Comparison of ENCODE assay signal across 20 mouse cellular contexts in the genomic region with DNA sequence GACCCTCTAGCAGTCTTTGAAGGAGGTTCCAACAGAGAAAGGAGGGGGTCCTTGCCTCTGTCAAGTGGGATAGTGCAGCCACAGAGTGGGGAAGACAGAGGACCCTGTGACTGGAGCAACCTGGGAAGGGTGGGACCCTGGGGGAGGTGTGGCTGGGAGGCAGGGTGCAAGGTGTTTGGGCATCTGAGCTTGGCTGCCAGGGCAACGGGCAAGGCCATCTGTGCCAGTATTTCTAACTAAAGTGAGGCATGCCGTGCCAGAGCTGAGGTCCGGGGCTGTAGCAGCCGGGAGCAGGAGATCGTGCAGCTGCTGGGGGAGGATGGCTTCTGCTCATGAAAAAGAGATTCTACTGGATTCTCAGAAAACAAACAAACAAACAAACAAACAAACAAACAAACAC. TPM values are rescaled to one million over a fixed set of nuclear protein-coding genes. Genes with fewer than 3 reads are reported as not detected.
"Had no signal": no experiment of that assay in that cellular context is flagged by ENCODE, and none has a peak within 500 bp of the region (broad histone marks: within the 10 kb centered on the region; RNA-seq: fewer than 3 reads in every experiment).

No protein-coding gene starts in this region.

- H3K4me3 ChIP-seq: midbrain, embryonic 13.5 days; myocyte; neural tube, embryonic 13.5 days; neural tube, embryonic 15.5 days had no signal

- H3K9ac ChIP-seq: lung, embryonic 14.5 days; midbrain, embryonic 13.5 days; neural tube, embryonic 13.5 days; neural tube, embryonic 15.5 days had no signal

- H3K4me2 ChIP-seq: lung, embryonic 14.5 days; midbrain, embryonic 11.5 days; midbrain, embryonic 13.5 days; neural tube, embryonic 13.5 days; neural tube, embryonic 15.5 days had no signal

- ATAC-seq: midbrain, embryonic 13.5 days; midbrain, embryonic 16.5 days had no signal

- H3K27ac ChIP-seq: midbrain, embryonic 13.5 days; neural tube, embryonic 13.5 days; neural tube, embryonic 15.5 days had no signal

- H3K36me3 ChIP-seq: midbrain, embryonic 13.5 days; neural tube, embryonic 13.5 days; neural tube, embryonic 15.5 days had no signal

- H3K9me3 ChIP-seq: midbrain, embryonic 13.5 days; neural tube, embryonic 13.5 days; neural tube, embryonic 15.5 days had no signal

- H3K27me3 ChIP-seq: midbrain, embryonic 13.5 days had no signal

- H3K4me1 ChIP-seq: midbrain, embryonic 13.5 days; neural tube, embryonic 13.5 days; neural tube, embryonic 15.5 days had no signal

- DNase-seq: lung, adult 18-20 months; lung, embryonic 14.5 days; lung, postnatal 10 days; lung, postnatal 4 days; retina, postnatal 1 day; right cerebral cortex, adult 18-20 months; right cerebral cortex, postnatal 25 days; right cerebral cortex, postnatal 4 days; spleen, adult 18-20 months; thymus, adult 18-20 months; thymus, postnatal 14 days; thymus, postnatal 36 days had no signal

RNA-seq across cellular contexts. Expression of a gene that starts 11.4 kb away (rescaled TPM):
- total RNA-seq: megakaryocyte, adult 5-6 weeks; megakaryocyte-erythroid progenitor cell, adult 5-6 weeks had no signal
